Mouse (Mus musculus) brain, embryonic 14.5 days (tissue): ENCODE data around the gene Srsf2.

Source experiments
- CTCF ChIP-seq: fragments of 200-500 bp; IDR thresholded peaks from 2 replicates; pipeline ENCODE4 v1.5.1; 2012; ENCODE audit warnings: inconsistent platforms, mild to moderate bottlenecking, moderate library complexity, borderline replicate concordance; ENCODE audit not compliant: insufficient read depth, insufficient read length; ENCODE audit errors: extremely low read depth
- POLR2A ChIP-seq: fragments of 200-500 bp; IDR thresholded peaks from 2 replicates; pipeline ENCODE4 v1.6.1; 2012; ENCODE audit warnings: mild to moderate bottlenecking, inconsistent platforms, borderline replicate concordance; ENCODE audit not compliant: poor library complexity, insufficient read depth, insufficient read length, severe bottlenecking; ENCODE audit errors: extremely low read depth

- TF ChIP-seq CTCF (no peak), POLR2A (no peak)
Observed at GRCm38 (mm10) chr11:116869641-116870040, 16.7 kb upstream of the Srsf2 start.
